Mouse (Mus musculus) heart, embryonic 13.5 days (tissue): ENCODE results near the gene Ttc27. TPM values are rescaled to one million over a fixed set of nuclear protein-coding genes. Genes with fewer than 3 reads are reported as not detected.
A peak's percentile ranks its signal among the peaks of the same experiment; 100 is the strongest.

Source experiments
- ATAC-seq: fragments of 200-750 bp; cut with Nextera tagmentation; 2 replicates; pipeline ENCODE4 v1.8.0; 2017; ENCODE audit warnings: moderate TSS enrichment; ENCODE audit not compliant: insufficient number of reproducible peaks, low FRiP score, low TSS enrichment; ENCODE audit errors: extremely low read depth
- H3K27ac ChIP-seq: fragments of 300-500 bp; sonication (generic); replicated peaks from 2 replicates; pipeline ENCODE4 v1.5.1; 2015; ENCODE audit warnings: moderate library complexity, mild to moderate bottlenecking, inconsistent platforms
- H3K27me3 ChIP-seq: fragments of 300-500 bp; sonication (generic); replicated peaks from 2 replicates; pipeline ENCODE4 v1.6.1; 2015; ENCODE audit warnings: mild to moderate bottlenecking, inconsistent platforms
- H3K36me3 ChIP-seq: fragments of 300-500 bp; sonication (generic); 2 replicates; pipeline ENCODE4 v1.6.1; 2015; ENCODE audit warnings: mild to moderate bottlenecking, inconsistent platforms
- H3K4me1 ChIP-seq: fragments of 300-500 bp; sonication (generic); 2 replicates; pipeline ENCODE4 v1.6.1; 2015; ENCODE audit warnings: inconsistent platforms
- H3K4me2 ChIP-seq: fragments of 300-500 bp; sonication (generic); 2 replicates; pipeline ENCODE4 v1.6.1; 2015; ENCODE audit warnings: inconsistent platforms, mild to moderate bottlenecking, moderate library complexity
- H3K4me3 ChIP-seq: fragments of 300-500 bp; sonication (generic); 2 replicates; pipeline ENCODE4 v1.5.1; 2015; ENCODE audit warnings: moderate library complexity, mild to moderate bottlenecking, inconsistent platforms
- H3K9ac ChIP-seq: fragments of 300-500 bp; sonication (generic); 2 replicates; pipeline ENCODE4 v1.6.1; 2015; ENCODE audit warnings: inconsistent platforms, mild to moderate bottlenecking, moderate library complexity
- H3K9me3 ChIP-seq: fragments of 300-500 bp; sonication (generic); 2 replicates; pipeline ENCODE4 v1.6.1; 2016; ENCODE audit warnings: inconsistent platforms
- WGBS: fragments of 180-500 bp; shearing (Covaris S2); methylation state at CpG from one replicate; pipeline ENCODE4 v1.1.7; 2015; ENCODE audit warnings: mixed read lengths; 5-methylcytosine and 5-hydroxymethylcytosine counted together
- polyA plus RNA-seq: library from polyadenylated mRNA; unstranded; fragments of >200 nt; fragmentation: Nextera tagmentation; extraction: Ambion mirVana; gene quantifications from 2 replicates; pipeline ENCODE4 v1.2.1, GENCODE M21; 2015

Ttc27 gene
- polyA plus RNA-seq, 1 experiment from 2014 or later = 15.2 TPM

DNA sequence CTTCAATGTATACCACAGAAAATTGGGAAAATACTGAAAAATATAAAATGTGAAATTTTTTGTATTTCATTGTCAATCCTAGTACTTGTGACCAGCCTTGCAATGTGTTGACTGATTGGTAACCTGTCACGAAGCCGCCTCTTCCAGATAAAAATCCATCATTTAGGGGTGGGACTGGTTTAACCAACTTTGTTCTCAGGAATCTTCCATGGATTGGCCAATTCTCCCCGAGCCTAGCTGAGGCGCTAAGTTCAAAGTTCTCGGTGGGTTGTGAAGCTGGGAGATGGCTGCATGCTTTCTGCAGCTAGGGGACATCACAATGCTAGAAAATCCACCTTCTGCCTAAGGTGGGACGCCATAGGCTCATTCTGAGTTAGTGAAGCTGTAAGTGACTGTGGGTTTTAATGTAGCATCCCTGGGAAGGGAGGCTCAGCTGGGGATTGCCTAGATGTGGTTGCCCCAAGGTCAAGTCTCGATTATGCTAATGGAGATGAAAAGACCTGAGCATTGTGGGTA lies 9.8 kb upstream of the Ttc27 start:
- Histone ChIP-seq H3K36me3 (peaks cover 23% of the 10 kb centered on the region), H3K4me1 (no peaks in the 10 kb centered on the region), H3K9me3 (no peaks in the 10 kb centered on the region), H3K9ac (no peak overlapping the region), H3K4me2 (no peak overlapping the region), H3K4me3 (no peak overlapping the region), H3K27me3 (no peaks in the 10 kb centered on the region), H3K27ac (no peak overlapping the region)
- 79% methylated on average over 7 of the region's 7 CpGs for WGBS
- ATAC-seq = no peak

GRCm38 (mm10) chr17:74710731-74711130 lies 6.8 kb upstream of the Ttc27 start:
- no peaks in the 10 kb centered on the region for H3K9me3 ChIP-seq
- no peak overlapping the region for H3K4me3 ChIP-seq
- H3K36me3 ChIP-seq = no peaks in the 10 kb centered on the region
- no peak for ATAC-seq
- H3K27me3 ChIP-seq = 0 out of 2 replicates have a peak, but pooled peaks cover 3% of the 10 kb centered on the region
- no peak overlapping the region for H3K9ac ChIP-seq
- 65% methylated on average over 4 of the region's 4 CpGs for WGBS
- no peak overlapping the region for H3K4me2 ChIP-seq
- H3K27ac ChIP-seq = no peak overlapping the region
- H3K4me1 ChIP-seq = no peaks in the 10 kb centered on the region

DNA sequence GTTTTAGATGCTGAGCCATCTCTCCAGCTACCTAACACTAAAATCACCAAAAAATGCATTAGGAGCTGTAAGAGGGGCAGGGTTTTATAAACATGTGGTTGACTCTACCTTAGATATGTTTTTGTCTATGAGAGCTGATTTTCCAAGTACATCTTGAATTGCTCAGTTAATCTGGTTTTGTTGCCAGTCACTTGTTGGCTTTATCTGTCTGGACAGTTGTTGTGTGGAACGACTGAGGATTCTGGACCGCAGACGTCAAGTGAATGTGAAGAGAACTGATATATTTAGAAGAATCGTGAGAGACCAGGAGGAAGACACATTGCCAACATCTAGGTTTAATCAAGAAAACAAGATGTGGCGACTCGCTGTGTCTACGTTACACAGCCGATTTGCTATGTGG lies 5.9 kb upstream of the Ttc27 start:
- ATAC-seq = no peak
- Histone ChIP-seq H3K27me3 (0 out of 2 replicates have a peak, but pooled peaks cover 3% of the 10 kb centered on the region), H3K9ac (no peak overlapping the region), H3K4me3 (no peak overlapping the region), H3K36me3 (no peaks in the 10 kb centered on the region), H3K9me3 (no peaks in the 10 kb centered on the region), H3K4me1 (peaks cover 2% of the 10 kb centered on the region; the same call in 1 of the 2 replicates), H3K27ac (no peak overlapping the region), H3K4me2 (no peak overlapping the region)
- 72% methylated on average over 8 of the region's 8 CpGs for whole genome bisulfite sequencing

DNA sequence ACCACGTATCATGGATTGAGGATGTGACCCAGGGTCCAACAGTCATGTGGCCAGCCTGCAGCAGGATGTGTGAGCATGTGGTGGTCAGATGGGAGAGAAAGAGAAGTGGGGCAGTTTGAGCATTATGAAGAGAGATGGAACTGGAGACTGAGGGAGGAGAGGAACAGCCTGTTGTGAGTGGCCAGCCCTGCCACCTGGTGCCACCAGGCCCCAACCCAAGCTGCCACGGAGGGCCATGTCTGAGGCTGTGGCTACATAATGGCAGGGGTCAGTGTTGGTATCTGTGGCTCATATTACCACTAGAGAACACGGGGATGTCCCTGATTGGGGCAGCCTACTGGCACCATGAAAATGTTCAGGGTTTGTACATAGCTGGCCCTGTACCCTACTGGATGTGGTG lies 2.4 kb upstream of the Ttc27 start:
- Histone ChIP-seq H3K27ac (no peak overlapping the region), H3K4me2 (no peak overlapping the region), H3K4me3 (no peak overlapping the region), H3K4me1 (peaks cover 11% of the 10 kb centered on the region), H3K36me3 (no peaks in the 10 kb centered on the region; the same call in 1 of the 2 replicates), H3K9me3 (no peaks in the 10 kb centered on the region), H3K9ac (no peak overlapping the region), H3K27me3 (0 out of 2 replicates have a peak, but pooled peaks cover 3% of the 10 kb centered on the region)
- 54% methylated on average over 3 of the region's 3 CpGs for WGBS
- no peak for ATAC-seq

DNA sequence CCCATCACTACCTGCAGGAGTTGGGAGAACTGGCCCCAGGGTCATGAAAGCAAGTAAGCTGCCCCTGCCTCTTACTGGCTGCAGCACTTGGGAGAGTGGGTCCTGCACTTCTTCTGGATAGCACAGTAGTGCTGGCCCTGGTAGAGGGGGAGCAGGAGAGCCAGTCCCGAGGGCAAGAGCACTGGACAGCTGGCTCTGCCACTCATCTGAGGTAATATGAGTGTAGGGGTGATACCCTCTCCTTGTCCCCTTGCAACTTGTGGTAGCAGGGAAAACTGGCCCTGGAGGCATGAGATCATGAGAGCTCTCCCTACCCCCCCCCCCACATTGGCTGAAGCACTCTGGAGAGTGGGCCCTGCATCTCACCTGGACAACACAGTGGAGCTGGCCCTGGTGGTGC lies 1.8 kb upstream of the Ttc27 start:
- Histone ChIP-seq H3K27me3 (0 out of 2 replicates have a peak, but pooled peaks cover 3% of the 10 kb centered on the region), H3K36me3 (peaks cover 2% of the 10 kb centered on the region), H3K9me3 (no peaks in the 10 kb centered on the region), H3K27ac (no peak overlapping the region), H3K4me2 (no peak overlapping the region), H3K9ac (no peak overlapping the region), H3K4me1 (peaks cover 11% of the 10 kb centered on the region), H3K4me3 (no peak overlapping the region)
- ATAC-seq = no peak
- 21% methylated on average over 1 of the region's 1 CpGs for WGBS

DNA sequence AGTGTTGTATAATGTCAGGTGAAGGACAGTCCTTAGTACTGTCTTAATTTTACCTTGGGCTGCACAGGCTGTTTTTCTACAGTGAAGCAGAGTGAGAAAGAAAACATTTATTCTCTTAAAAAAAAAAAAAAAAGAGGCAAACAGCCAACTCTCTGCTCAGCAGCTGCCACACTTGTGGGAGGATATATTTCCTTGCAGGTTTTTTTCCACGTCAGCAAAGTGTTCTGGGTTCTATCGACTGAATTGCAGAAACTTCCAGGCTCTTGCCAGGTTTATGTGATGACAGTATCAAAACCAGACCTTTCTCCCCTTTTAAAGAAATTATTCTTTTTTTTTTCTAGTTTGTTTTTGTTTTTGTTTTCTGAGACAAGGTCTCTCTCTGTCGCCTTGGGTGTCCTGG lies 889 bp upstream of the Ttc27 start:
- H3K9me3 ChIP-seq = no peaks in the 10 kb centered on the region
- peaks cover 11% of the 10 kb centered on the region for H3K36me3 ChIP-seq
- 0 out of 2 replicates have a peak, but pooled peaks cover 3% of the 10 kb centered on the region for H3K27me3 ChIP-seq
- peak overlapping the region; percentile 85; the same call in 1 of the 2 replicates for H3K9ac ChIP-seq
- H3K4me1 ChIP-seq = peaks cover 11% of the 10 kb centered on the region
- peak overlapping the region; percentile 91 for H3K4me3 ChIP-seq
- peak overlapping the region; percentile 88 for H3K4me2 ChIP-seq
- no peak for ATAC-seq
- 32% methylated on average over 3 of the region's 3 CpGs for WGBS
- peak overlapping the region; percentile 71 for H3K27ac ChIP-seq

- no peaks in the 10 kb centered on the region for H3K9me3 ChIP-seq
- H3K4me1 ChIP-seq = peaks cover 11% of the 10 kb centered on the region
- H3K4me2 ChIP-seq = peak overlapping the region; percentile 88
- no peak for ATAC-seq
- peaks cover 16% of the 10 kb centered on the region for H3K36me3 ChIP-seq
- WGBS = 7% methylated on average over 14 of the region's 14 CpGs
- peak overlapping the region; percentile 91 for H3K4me3 ChIP-seq
- peak overlapping the region; percentile 85 for H3K9ac ChIP-seq
- H3K27ac ChIP-seq = peak overlapping the region; percentile 71
- H3K27me3 ChIP-seq = 0 out of 2 replicates have a peak, but pooled peaks cover 3% of the 10 kb centered on the region
Observed at GRCm38 (mm10) chr17:74717091-74717617, 378 bp upstream of the Ttc27 start.

DNA sequence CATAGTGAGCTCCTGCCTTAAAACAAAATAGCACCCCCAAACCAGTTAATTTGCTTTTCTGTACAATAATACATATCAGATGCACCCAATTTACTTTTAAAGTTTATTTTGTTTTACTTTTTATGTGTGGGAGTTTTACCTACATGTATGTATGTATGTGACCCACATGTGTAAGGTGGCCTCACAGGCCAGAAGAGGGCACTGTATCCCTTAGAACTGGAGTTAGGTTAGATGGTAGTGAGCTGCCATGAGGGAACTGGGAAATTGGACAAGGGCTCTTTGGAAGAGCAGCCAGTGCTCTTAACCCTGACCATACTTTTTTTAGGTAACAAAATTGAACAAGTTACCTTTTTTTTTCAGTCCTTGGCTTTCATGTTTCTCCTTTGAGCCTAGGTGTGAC lies 15.3 kb downstream of the Ttc27 start:
- Histone ChIP-seq H3K9ac (no peak overlapping the region), H3K4me3 (no peak overlapping the region), H3K27ac (no peak overlapping the region), H3K4me2 (no peak overlapping the region), H3K36me3 (peaks cover 21% of the 10 kb centered on the region), H3K27me3 (no peaks in the 10 kb centered on the region), H3K9me3 (no peaks in the 10 kb centered on the region), H3K4me1 (peaks cover 9% of the 10 kb centered on the region)
- ATAC-seq = no peak

DNA sequence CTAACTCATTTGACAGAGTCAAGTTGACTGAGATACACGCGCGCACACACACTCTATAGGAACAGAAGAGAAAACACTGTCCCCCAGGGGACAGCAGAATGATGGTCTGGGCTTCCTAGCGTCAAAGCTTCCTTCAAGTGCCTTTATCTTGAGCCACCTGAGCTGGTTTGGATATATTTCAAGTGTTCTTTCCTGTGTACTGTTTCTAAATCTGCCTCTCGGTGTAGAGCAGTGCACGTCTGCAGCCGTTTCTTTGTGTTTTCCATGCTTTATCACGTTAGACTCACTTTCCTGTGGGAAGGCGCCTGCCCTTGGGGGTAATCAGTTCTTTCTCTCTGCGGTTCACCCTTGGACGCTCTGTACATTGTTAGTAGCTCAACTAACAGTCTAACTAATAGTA lies 17.9 kb downstream of the Ttc27 start:
- H3K9me3 ChIP-seq = no peaks in the 10 kb centered on the region
- peak overlapping the region; percentile 56 for H3K27ac ChIP-seq
- H3K4me1 ChIP-seq = peaks cover 9% of the 10 kb centered on the region
- H3K4me3 ChIP-seq = no peak overlapping the region
- no peak overlapping the region for H3K9ac ChIP-seq
- peak overlapping the region; percentile 27 for H3K4me2 ChIP-seq
- WGBS = 51% methylated on average over 11 of the region's 11 CpGs
- no peak for ATAC-seq
- no peaks in the 10 kb centered on the region for H3K27me3 ChIP-seq
- peaks cover 23% of the 10 kb centered on the region for H3K36me3 ChIP-seq

- Histone ChIP-seq H3K9ac (no peak overlapping the region), H3K36me3 (peaks cover 9% of the 10 kb centered on the region), H3K4me1 (no peaks in the 10 kb centered on the region), H3K27me3 (no peaks in the 10 kb centered on the region), H3K4me3 (no peak overlapping the region), H3K27ac (no peak overlapping the region), H3K9me3 (no peaks in the 10 kb centered on the region), H3K4me2 (no peak overlapping the region)
- ATAC-seq = no peak
- 84% methylated on average over 1 of the region's 1 CpGs for WGBS
Observed at GRCm38 (mm10) chr17:74749659-74750058, 32.1 kb downstream of the Ttc27 start.

GRCm38 (mm10) chr17:74751026-74751425 lies 33.5 kb downstream of the Ttc27 start:
- no peaks in the 10 kb centered on the region for H3K9me3 ChIP-seq
- H3K27me3 ChIP-seq = no peaks in the 10 kb centered on the region
- ATAC-seq = no peak
- H3K4me1 ChIP-seq = no peaks in the 10 kb centered on the region
- WGBS = 84% methylated on average over 4 of the region's 4 CpGs
- H3K9ac ChIP-seq = no peak overlapping the region
- H3K27ac ChIP-seq = no peak overlapping the region
- no peak overlapping the region for H3K4me2 ChIP-seq
- peaks cover 7% of the 10 kb centered on the region; the same call in 1 of the 2 replicates for H3K36me3 ChIP-seq
- H3K4me3 ChIP-seq = no peak overlapping the region
